In genomic region chr16:32062226-32062625, GRCm38 (mm10) we compare ENCODE assay signal across 28 mouse cellular contexts. TPM values are rescaled to one million over a fixed set of nuclear protein-coding genes. Genes with fewer than 3 reads are reported as not detected.
DNase-seq lines count a peak whose midpoint lies in the region; ATAC-seq lines count a peak whose summit lies in the region.
"Had no signal": no experiment of that assay in that cellular context is flagged by ENCODE, and none has a peak within 500 bp of the region (broad histone marks: within the 10 kb centered on the region; RNA-seq: fewer than 3 reads in every experiment).

No protein-coding gene starts in this region.

- 42% methylated on average over 2 of the region's 2 CpGs for WGBS in heart, embryonic 12.5 days

- DNase-seq in heart, adult 9 months (ENCODE audit: low spot score in 2 of 2) = no peak
- DNase-seq in naive thymus-derived CD4-positive, alpha-beta T cell, adult 2 months (ENCODE audit: low read depth) = peak; percentile 28
- DNase-seq in kidney, postnatal 14 days = no peak
- no peak for DNase-seq in right cerebral cortex, postnatal 4 days
- DNase-seq: adrenal gland, postnatal 10 days; cerebellum, adult 18-20 months; cerebellum, postnatal 14 days; gastrocnemius, postnatal 10 days; kidney, adult 9 months; kidney, postnatal 4 days; layer of hippocampus, adult 9-11 months; left cerebral cortex, postnatal 4 days; lung, adult 2 months; thymus, postnatal 14 days had no signal

- H3K4me2 ChIP-seq in heart, embryonic 12.5 days = no peak overlapping the region
- H3K4me2 ChIP-seq: heart, embryonic 13.5 days; hindbrain, embryonic 12.5 days; limb, embryonic 15.5 days had no signal

- 0 out of 2 replicates have a peak overlapping the region, but pooled peaks have one; percentile 8 for H3K27ac ChIP-seq in heart, embryonic 12.5 days (ENCODE audit: poor library complexity, severe bottlenecking)
- H3K27ac ChIP-seq: forebrain, embryonic 10.5 days; heart, embryonic 13.5 days; hindbrain, embryonic 12.5 days; left cerebral cortex, adult 2 months; limb, embryonic 15.5 days; midbrain, embryonic 10.5 days; stomach, postnatal 0 days had no signal

- H3K9ac ChIP-seq in heart, embryonic 12.5 days = no peak overlapping the region
- H3K9ac ChIP-seq: heart, embryonic 13.5 days; hindbrain, embryonic 12.5 days; limb, embryonic 15.5 days had no signal

- H3K9me3 ChIP-seq in heart, embryonic 12.5 days (replicated peaks) = no peaks in the 10 kb centered on the region
- H3K9me3 ChIP-seq: forebrain, embryonic 10.5 days; G1E; heart, embryonic 13.5 days; hindbrain, embryonic 12.5 days; limb, embryonic 15.5 days; midbrain, embryonic 10.5 days had no signal

- peaks cover 55% of the 10 kb centered on the region for H3K4me1 ChIP-seq in heart, embryonic 12.5 days (replicated peaks)
- H3K4me1 ChIP-seq: forebrain, embryonic 10.5 days; hindbrain, embryonic 12.5 days; midbrain, embryonic 10.5 days had no signal

- H3K36me3 ChIP-seq in heart, embryonic 12.5 days = no peaks in the 10 kb centered on the region
- H3K36me3 ChIP-seq: forebrain, embryonic 10.5 days; heart, embryonic 13.5 days; hindbrain, embryonic 12.5 days; limb, embryonic 15.5 days; midbrain, embryonic 10.5 days had no signal

- H3K4me3 ChIP-seq in heart, embryonic 12.5 days = no peak overlapping the region
- H3K4me3 ChIP-seq: forebrain, embryonic 10.5 days; heart, embryonic 13.5 days; hindbrain, embryonic 12.5 days; left cerebral cortex, adult 2 months; limb, embryonic 15.5 days; midbrain, embryonic 10.5 days; myocyte had no signal

- no peaks in the 10 kb centered on the region for H3K27me3 ChIP-seq in heart, embryonic 12.5 days (replicated peaks)
- H3K27me3 ChIP-seq: heart, embryonic 13.5 days; hindbrain, embryonic 12.5 days; limb, embryonic 15.5 days had no signal

- ATAC-seq in heart, embryonic 12.5 days (ENCODE audit: insufficient number of reproducible peaks, low FRiP score) = no peak
- ATAC-seq in CD4-positive, CD25-positive, alpha-beta regulatory T cell, adult 4 months = peak; percentile 38
- ATAC-seq in inflammation-experienced regulatory T-cells, adult 6 months = peak; percentile 35
- ATAC-seq: forebrain, embryonic 16.5 days; midbrain, embryonic 16.5 days had no signal

RNA-seq across cellular contexts. Expression of gene Pak2, which starts 16.9 kb away (rescaled TPM):
- 34.8 and 36.2 TPM in 2 replicates for polyA plus RNA-seq in heart, embryonic 12.5 days (2016; fragmentation: Nextera tagmentation; extraction: Ambion mirVana)
- 10 to 100 TPM; 65.2 to 77.0 TPM for polyA plus RNA-seq in CD4-positive, CD25-positive, alpha-beta regulatory T cell, adult 4 months (2017; shearing (Covaris generic))
- 10 to 100 TPM; 60.2 to 67.4 (median 63.4) TPM for polyA plus RNA-seq in inflammation-experienced regulatory T-cells, adult 6 months (2017; shearing (Covaris generic))

RNA-seq across cellular contexts. Expression of gene Pigx, which starts 37.3 kb away (rescaled TPM):
- 76.0 and 76.1 TPM in 2 replicates for polyA plus RNA-seq in heart, embryonic 12.5 days (2016; fragmentation: Nextera tagmentation; extraction: Ambion mirVana)
- 100 to 1,000 TPM; 108 to 131 TPM for polyA plus RNA-seq in CD4-positive, CD25-positive, alpha-beta regulatory T cell, adult 4 months (2017; shearing (Covaris generic))
- polyA plus RNA-seq in inflammation-experienced regulatory T-cells, adult 6 months (2017; shearing (Covaris generic)) = 100 to 1,000 TPM; 117 to 133 (median 130) TPM

RNA-seq across cellular contexts. Expression of gene Cep19, which starts 37.4 kb away (rescaled TPM):
- 20.9 and 22.7 TPM in 2 replicates for polyA plus RNA-seq in heart, embryonic 12.5 days (2016; fragmentation: Nextera tagmentation; extraction: Ambion mirVana)
- polyA plus RNA-seq in CD4-positive, CD25-positive, alpha-beta regulatory T cell, adult 4 months (2017; shearing (Covaris generic)) = 10 to 100 TPM; 35.0 to 37.8 TPM
- 10 to 100 TPM; 32.4 to 45.8 (median 43.7) TPM for polyA plus RNA-seq in inflammation-experienced regulatory T-cells, adult 6 months (2017; shearing (Covaris generic))

RNA-seq across cellular contexts. Expression of gene Senp5, which starts 59.1 kb away (rescaled TPM):
- polyA plus RNA-seq in heart, embryonic 12.5 days (2016; fragmentation: Nextera tagmentation; extraction: Ambion mirVana) = 17.1 and 17.9 TPM in 2 replicates
- 10 to 100 TPM in 1 of 2 experiments, 1 to 10 TPM in 1; 8.3 to 13.3 TPM for polyA plus RNA-seq in CD4-positive, CD25-positive, alpha-beta regulatory T cell, adult 4 months (2017; shearing (Covaris generic))
- polyA plus RNA-seq in inflammation-experienced regulatory T-cells, adult 6 months (2017; shearing (Covaris generic)) = 10 to 100 TPM; 11.1 to 12.7 (median 12.3) TPM
